24 mouse cellular contexts compared by ENCODE assay signal in genomic region chr10:95673351-95673750, GRCm38 (mm10). TPM values are rescaled to one million over a fixed set of nuclear protein-coding genes. Genes with fewer than 3 reads are reported as not detected.
"Had no signal": no experiment of that assay in that cellular context is flagged by ENCODE, and none has a peak within 500 bp of the region (broad histone marks: within the 10 kb centered on the region; RNA-seq: fewer than 3 reads in every experiment).

Anapc15-ps (minus strand) TSS chr10:95673451.

- H3K9me3 ChIP-seq: neural tube, embryonic 15.5 days; stomach, embryonic 15.5 days had no signal

- H3K4me2 ChIP-seq: neural tube, embryonic 13.5 days; neural tube, embryonic 15.5 days; stomach, embryonic 15.5 days had no signal

- H3K36me3 ChIP-seq: neural tube, embryonic 13.5 days; neural tube, embryonic 15.5 days; stomach, embryonic 15.5 days had no signal

- DNase-seq: retina, postnatal 1 day; right cerebral cortex, adult 18-20 months; right cerebral cortex, postnatal 14 days; right cerebral cortex, postnatal 25 days; right cerebral cortex, postnatal 4 days; spleen, adult 18-20 months; thymus, adult 18-20 months; thymus, adult 2 months; thymus, postnatal 14 days; thymus, postnatal 25 days; thymus, postnatal 36 days; thymus, postnatal 4 days had no signal

- H3K4me3 ChIP-seq: neural tube, embryonic 13.5 days; neural tube, embryonic 15.5 days; stomach, embryonic 15.5 days had no signal

- H3K27me3 ChIP-seq: neural tube, embryonic 13.5 days; neural tube, embryonic 15.5 days; stomach, embryonic 15.5 days had no signal

- H3K27ac ChIP-seq: neural tube, embryonic 13.5 days; neural tube, embryonic 15.5 days; stomach, embryonic 15.5 days; stomach, postnatal 0 days had no signal

- H3K9ac ChIP-seq: neural tube, embryonic 13.5 days; neural tube, embryonic 15.5 days; stomach, embryonic 15.5 days had no signal

RNA-seq across cellular contexts. Expression of gene Anapc15-ps, which starts in this region (rescaled TPM):
- total RNA-seq: neutrophil, adult 5-6 weeks had no signal
- polyA plus RNA-seq: neural tube, embryonic 13.5 days; neural tube, embryonic 14.5 days; neural tube, embryonic 15.5 days; small intestine, adult 2 months; spleen, adult 2 months; stomach, embryonic 14.5 days; stomach, embryonic 16.5 days; stomach, postnatal 0 days; testis, adult 2 months; thymus, adult 2 months; thymus, postnatal 0 days had no signal
